Mouse (Mus musculus) embryonic fibroblast, embryonic 13.5 days (primary cell): ENCODE measurements around the gene Sept8. TPM values are rescaled to one million over a fixed set of nuclear protein-coding genes. Genes with fewer than 3 reads are reported as not detected.

Source experiments
- H3K27ac ChIP-seq: 2 replicates; pipeline ENCODE4 v1.5.1; 2012; ENCODE audit warnings: low read length, control low read depth, inconsistent platforms; ENCODE audit not compliant: insufficient read depth
- H3K4me1 ChIP-seq: 2 replicates; pipeline ENCODE4 v1.6.1; 2011; ENCODE audit warnings: low read length; ENCODE audit not compliant: control insufficient read depth, insufficient read depth
- H3K4me3 ChIP-seq: 2 replicates; pipeline ENCODE4 v1.5.1; 2011; ENCODE audit warnings: mild to moderate bottlenecking, control low read depth, low read length; ENCODE audit not compliant: insufficient read depth
- CTCF ChIP-seq: IDR thresholded peaks from 2 replicates; pipeline ENCODE4 v1.5.1; 2011; ENCODE audit warnings: mild to moderate bottlenecking, control low read depth, low read length, moderate library complexity, borderline replicate concordance; ENCODE audit not compliant: insufficient read depth
- POLR2A ChIP-seq: IDR thresholded peaks from 2 replicates; pipeline ENCODE4 v1.6.1; 2011; ENCODE audit warnings: low read depth, mild to moderate bottlenecking, control low read depth, low read length, moderate library complexity
- polyA plus RNA-seq: library from polyadenylated mRNA; stranded (reverse); fragments of >200 nt; gene quantifications from 2 replicates; pipeline ENCODE4 v1.2.4, GENCODE M21; 2011; ENCODE audit warnings: low read depth; ENCODE audit not compliant: missing spikeins, insufficient read length

Gene Sept8
- polyA plus RNA-seq, 1 experiment, result 88.6 TPM

DNA sequence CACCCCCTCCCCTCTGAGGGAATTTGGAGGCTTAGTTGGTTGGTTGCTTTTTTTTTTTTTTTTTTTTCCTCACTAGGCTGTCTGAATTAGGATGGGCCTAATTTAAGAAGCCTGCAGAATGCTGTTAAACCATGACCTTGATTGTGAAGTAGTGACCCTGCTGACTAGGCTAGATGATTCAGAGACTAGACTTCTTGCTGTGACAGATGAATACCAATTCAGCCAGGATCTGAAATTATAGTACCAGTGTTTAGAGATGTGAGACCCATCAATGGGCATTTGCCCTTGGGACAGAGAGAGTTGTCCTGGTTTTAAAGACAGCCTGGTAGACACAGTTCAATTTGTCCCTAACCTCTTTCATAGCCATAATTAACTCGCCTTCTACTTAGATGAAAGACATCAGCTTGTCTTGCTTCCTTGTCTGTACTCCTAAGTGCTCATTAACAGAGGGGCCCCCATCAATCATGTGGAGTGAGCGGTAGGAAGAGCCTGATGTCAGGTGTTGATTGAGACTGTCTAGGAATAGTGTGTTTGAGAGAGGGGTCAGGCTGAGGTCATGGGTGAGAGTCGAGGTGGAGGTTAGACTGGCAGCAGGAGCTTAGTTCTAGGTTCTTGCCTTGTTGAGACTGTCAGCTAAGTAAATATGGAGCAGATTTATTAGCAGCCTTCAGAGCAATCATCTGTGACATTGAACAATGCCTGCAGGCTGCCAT is 25.7 kb upstream of the Sept8 start:
- H3K4me3 ChIP-seq, result no peak overlapping the region
- H3K27ac ChIP-seq, result no peak overlapping the region
- TF ChIP-seq CTCF (no peak), POLR2A (no peak)
- no peaks in the 10 kb centered on the region for H3K4me1 ChIP-seq

DNA sequence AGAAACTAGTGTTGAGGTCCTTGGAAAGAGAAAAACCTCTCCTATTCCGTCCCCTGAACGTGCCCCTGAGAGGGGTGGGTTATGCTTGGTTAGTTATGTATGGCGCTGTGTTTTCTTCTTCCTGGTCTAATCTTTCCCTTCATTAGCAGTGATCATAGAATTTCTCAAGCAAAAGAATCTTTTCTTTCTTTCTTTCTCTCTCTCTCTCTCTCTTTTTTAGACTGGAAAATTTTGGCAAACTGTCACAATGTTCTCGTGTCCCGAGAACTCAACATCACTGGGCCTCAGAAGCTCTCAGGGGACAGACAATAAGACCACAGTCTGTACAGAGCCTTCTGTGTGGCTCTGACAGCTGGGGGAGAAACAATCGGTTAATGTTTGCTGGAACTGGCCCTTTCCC is 23.6 kb upstream of the Sept8 start:
- H3K27ac ChIP-seq, result no peak overlapping the region
- H3K4me3 ChIP-seq, result no peak overlapping the region
- no peak for TF ChIP-seq CTCF
- TF ChIP-seq POLR2A, result no peak
- no peaks in the 10 kb centered on the region for H3K4me1 ChIP-seq

DNA sequence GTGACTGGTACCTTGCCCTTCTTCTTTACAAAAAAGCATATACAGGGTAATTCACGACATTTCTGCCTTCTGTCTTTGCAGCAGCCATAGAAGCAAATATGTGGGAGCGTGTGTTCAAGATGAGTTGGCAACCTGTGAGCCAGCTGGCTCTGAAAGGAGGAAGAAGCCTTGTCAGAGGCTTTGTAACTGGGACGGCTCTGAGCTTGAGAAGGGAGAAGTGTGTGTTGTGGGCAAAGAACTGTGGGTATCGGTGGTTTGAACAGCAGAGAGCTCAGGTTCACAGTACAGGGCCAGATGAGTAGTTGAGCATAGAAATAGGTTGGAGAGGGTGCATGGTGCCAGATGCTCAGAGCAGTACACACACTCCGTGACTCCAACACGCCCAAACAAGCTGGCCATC is 22.1 kb upstream of the Sept8 start:
- no peak overlapping the region for H3K27ac ChIP-seq
- H3K4me3 ChIP-seq, result no peak overlapping the region
- no peaks in the 10 kb centered on the region for H3K4me1 ChIP-seq
- TF ChIP-seq CTCF (no peak), POLR2A (no peak)

DNA sequence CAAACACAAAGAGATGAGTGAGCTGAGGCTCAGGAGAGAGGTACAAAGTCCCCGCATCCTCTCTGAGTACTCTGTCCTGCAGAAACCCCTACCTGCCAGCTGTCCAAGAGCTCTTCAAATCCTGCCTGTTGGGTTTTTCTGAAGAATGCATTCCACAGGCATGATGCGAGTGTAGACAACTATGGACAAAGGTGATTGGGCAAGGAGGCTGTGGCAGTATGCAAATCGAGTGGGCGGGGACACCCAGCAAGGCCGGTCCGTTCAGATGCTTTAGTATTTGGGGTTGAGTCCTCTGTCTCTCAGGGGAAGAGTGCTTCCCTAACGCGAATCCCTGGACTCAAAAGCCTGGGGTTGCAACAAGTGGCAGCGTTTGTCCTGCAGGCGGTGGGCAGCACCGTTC is 18.5 kb upstream of the Sept8 start:
- Histone ChIP-seq H3K27ac (no peak overlapping the region), H3K4me3 (no peak overlapping the region), H3K4me1 (no peaks in the 10 kb centered on the region)
- TF ChIP-seq CTCF (no peak), POLR2A (no peak)

DNA sequence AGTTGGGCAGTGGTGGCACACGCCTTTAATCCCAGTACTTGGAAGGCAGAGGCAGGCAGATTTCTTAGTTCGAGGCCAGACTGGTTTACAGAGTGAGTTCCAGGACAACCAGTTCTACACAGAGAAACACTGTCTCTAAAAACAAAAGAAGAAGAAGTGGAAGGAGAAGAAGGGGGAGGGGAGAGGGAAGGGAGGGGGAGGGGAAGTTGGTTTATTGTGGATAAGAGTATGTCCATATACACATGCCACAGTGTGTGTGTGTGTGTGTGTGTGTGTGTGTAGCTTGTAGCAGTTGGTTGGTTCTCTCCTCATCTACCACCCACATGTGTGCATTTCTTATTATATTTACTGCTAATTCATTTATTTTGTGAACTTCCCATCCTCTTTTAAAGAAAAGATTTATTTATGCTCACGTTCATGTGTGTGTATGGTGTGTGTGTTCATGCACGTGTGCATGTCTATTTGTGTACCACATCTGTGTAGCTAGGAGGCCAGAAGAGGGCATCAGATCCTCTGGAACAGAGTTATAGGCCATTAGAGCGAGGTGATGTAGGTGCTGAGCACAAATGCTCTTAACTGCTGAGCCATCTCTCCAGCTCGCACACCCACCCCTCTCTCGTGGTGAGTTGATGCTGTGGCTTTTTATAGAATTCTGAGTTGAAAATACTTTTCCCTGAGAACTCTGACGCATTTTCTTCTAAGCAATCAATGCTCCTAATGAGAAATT is 16.9 kb upstream of the Sept8 start:
- TF ChIP-seq POLR2A, result no peak
- no peaks in the 10 kb centered on the region for H3K4me1 ChIP-seq
- no peak overlapping the region for H3K27ac ChIP-seq
- no peak overlapping the region for H3K4me3 ChIP-seq

DNA sequence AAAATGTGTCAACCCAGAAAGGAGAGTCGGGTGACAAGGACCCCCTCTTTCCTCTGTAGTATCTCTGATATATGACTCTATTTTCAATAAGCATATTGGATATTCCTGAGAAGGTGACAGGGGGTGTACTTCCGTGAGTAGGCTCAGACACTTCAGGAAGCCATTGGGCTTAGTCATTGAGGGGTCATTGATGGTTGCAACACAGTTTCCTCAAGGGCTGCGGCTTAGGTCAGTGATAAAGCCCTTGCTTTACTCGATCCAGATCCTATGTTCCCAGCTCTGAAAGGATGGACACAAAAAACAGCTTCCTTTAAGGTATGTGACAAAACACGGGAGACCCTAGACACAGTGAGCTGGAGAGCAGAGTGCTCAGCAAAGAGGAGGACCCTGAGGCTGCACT is 15.3 kb upstream of the Sept8 start:
- no peak overlapping the region for H3K27ac ChIP-seq
- H3K4me1 ChIP-seq, result no peaks in the 10 kb centered on the region
- TF ChIP-seq CTCF (no peak), POLR2A (no peak)
- no peak overlapping the region for H3K4me3 ChIP-seq

DNA sequence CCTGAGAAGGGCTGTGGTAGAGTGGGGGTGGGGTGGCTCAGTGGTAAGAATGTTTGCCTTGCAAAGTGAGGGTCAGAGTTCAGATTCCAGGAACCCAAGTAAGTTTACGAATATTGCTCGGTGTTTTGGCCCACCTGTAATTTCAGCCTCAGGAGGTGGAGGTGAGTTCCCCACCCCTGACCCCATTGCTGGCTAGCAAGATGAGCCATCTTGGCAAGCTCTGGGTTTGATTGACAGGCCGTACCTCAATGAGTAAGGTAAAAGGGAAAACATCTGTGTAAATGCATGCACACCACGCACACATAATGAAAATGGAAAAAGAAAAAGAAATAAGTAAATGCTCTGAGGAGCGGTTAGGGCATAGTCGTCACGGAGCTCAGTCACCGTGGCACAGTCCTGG is 14.7 kb upstream of the Sept8 start:
- TF ChIP-seq POLR2A (no peak), CTCF (no peak)
- Histone ChIP-seq H3K27ac (no peak overlapping the region), H3K4me1 (no peaks in the 10 kb centered on the region), H3K4me3 (no peak overlapping the region)

DNA sequence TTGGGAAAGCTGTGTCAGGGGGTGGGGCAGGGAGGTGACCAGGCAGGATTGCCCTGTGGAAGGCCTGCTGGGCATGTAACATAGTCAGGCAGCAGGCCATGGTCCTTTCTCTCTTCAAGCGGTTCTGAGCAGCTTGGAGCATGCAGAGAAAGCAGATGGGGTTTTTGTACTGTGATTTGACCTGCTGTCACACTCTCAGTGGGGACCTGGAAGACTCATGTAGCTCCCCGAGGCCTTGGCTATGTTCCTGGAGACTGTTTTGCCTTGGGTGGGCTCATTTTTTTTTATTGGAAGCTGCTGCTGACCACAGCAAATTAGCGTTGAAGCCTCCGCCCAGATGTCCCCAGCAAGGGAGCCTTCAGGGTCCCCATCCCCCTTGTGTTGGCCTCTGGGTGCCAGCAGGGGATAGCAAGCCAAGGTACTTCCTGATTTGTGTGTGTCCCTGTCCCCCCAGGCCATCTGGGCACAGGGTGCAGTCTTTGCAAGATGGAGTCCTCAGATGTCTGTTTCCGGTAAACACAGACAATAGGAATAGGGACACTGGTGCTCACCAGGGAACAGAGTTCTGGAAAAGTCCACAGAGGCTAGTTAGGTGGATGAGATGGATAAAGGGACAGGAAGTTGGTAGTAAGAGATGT is 13.9 kb upstream of the Sept8 start:
- no peak overlapping the region for H3K4me3 ChIP-seq
- H3K4me1 ChIP-seq, result no peaks in the 10 kb centered on the region
- H3K27ac ChIP-seq, result no peak overlapping the region
- TF ChIP-seq CTCF, result no peak
- TF ChIP-seq POLR2A, result no peak

DNA sequence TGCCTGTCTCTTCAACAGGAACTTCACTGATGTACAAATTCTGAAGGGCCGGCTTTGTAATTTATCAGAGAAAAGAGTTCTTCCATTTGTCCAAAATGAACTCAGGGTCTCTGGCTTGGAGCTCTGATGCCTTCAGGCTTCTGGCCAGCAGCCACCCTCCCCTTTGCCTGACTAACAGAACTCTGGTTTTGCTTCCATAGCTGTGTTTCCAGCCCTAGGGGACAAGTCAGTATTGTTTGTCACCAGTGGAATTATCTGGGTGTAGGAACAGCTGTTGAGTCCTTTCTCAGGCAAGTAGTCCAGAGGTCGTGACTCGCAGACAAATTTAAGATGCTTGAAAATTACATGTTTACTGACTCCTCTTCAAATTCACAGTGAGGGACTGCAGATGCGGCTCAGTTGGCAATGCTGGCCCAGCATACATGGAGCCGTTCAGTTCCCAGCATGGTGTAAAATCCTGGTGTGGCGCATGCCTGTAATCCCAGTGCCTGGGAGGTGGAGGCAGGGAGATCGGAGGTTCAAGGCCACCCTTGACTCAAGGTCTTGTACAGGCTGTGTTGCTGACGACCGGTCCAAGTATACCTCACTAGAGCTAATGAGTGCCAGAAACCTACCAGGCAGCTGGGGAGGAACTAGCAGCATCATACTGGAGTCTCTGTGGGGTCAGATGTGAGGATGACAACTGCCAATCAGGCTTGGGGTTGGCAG is 11.8 kb upstream of the Sept8 start:
- no peak overlapping the region for H3K4me3 ChIP-seq
- H3K4me1 ChIP-seq, result no peaks in the 10 kb centered on the region
- H3K27ac ChIP-seq, result no peak overlapping the region
- TF ChIP-seq CTCF (no peak), POLR2A (no peak)
